Mouse (Mus musculus) heart, adult 2 months (tissue): Measurements from ENCODE around the gene Tmem206.

Experiments
- CTCF ChIP-seq: fragments of 200-600 bp; IDR thresholded peaks from 2 replicates; pipeline ENCODE4 v1.8.1; 2022; ENCODE audit warnings: antibody characterized with exemption, mild to moderate bottlenecking, moderate library complexity
- EP300 ChIP-seq: fragments of 200-500 bp; IDR thresholded peaks from 2 replicates; pipeline ENCODE4 v1.6.1; 2011; ENCODE audit warnings: low read depth, low read length, control low read depth; ENCODE audit not compliant: insufficient read depth
- POLR2A ChIP-seq: fragments of 200-500 bp; IDR thresholded peaks from 2 replicates; pipeline ENCODE4 v1.6.1; 2011; ENCODE audit warnings: mild to moderate bottlenecking, low read depth, low read length, control low read depth; ENCODE audit not compliant: insufficient read depth

- no peak for TF ChIP-seq CTCF
- TF ChIP-seq POLR2A, result no peak
- TF ChIP-seq EP300, result no peak
Observed at GRCm38 (mm10) chr1:191318686-191319085, 7.0 kb upstream of the Tmem206 start.
